Mouse (Mus musculus) adrenal gland, adult 8-10 months (tissue): ENCODE results near the gene Prss43. TPM values are rescaled to one million over a fixed set of nuclear protein-coding genes. Genes with fewer than 3 reads are reported as not detected.

ENCODE experiments used
- total RNA-seq, 4 experiments: library from RNA; stranded (reverse); gene quantifications; 2 replicates each; pipeline ENCODE4 v1.2.4; 2022

Prss43 gene
- total RNA-seq, 4 experiments from 2014 or later = not detected

Other genes with a start within 250 kb of the Prss43 start
- gene Nradd, start 202.2 kb upstream of the Prss43 start, total RNA-seq = 10 to 100 TPM; 15.5 to 19.1 (median 16.3) TPM
- 10 to 100 TPM in 2 of 4 experiments, 1 to 10 TPM in 2; 7.7 to 18.1 (median 13.1) TPM for gene Nbeal2, start 172.5 kb upstream of the Prss43 start, total RNA-seq
- 10 to 100 TPM; 62.7 to 77.9 (median 68.5) TPM for gene Ccdc12, start 170.2 kb upstream of the Prss43 start, total RNA-seq
- gene Myl3, start 84.8 kb upstream of the Prss43 start, total RNA-seq = under 1 TPM in 2 of 4 experiments, not detected in 2; 0.26 to 0.40 TPM
- gene Pth1r, start 79.5 kb upstream of the Prss43 start, total RNA-seq = 10 to 100 TPM in 1 of 4 experiments, 1 to 10 TPM in 3; 7.2 to 12.3 (median 9.3) TPM
- not detected for gene Prss42, start 28.5 kb upstream of the Prss43 start, total RNA-seq
- not detected for gene Prss44, start 12.7 kb upstream of the Prss43 start, total RNA-seq
- gene Prss45, start 7.9 kb downstream of the Prss43 start, total RNA-seq = under 1 TPM in 1 of 4 experiments, not detected in 3; 0.24 TPM
- gene Prss46, start 17.8 kb downstream of the Prss43 start, total RNA-seq = not detected
- gene Prss50, start 31.3 kb downstream of the Prss43 start, total RNA-seq = not detected
- gene Als2cl, start 53.2 kb downstream of the Prss43 start, total RNA-seq = 10 to 100 TPM; 16.4 to 43.7 (median 30.2) TPM
- 1 to 10 TPM; 2.3 to 7.5 (median 5.1) TPM for gene Tmie, start 53.4 kb downstream of the Prss43 start, total RNA-seq
- not detected for gene Fam240a, start 90.2 kb downstream of the Prss43 start, total RNA-seq
- under 1 TPM in 1 of 4 experiments, not detected in 3; 0.14 TPM for gene Tdgf1, start 119.5 kb downstream of the Prss43 start, total RNA-seq
- 10 to 100 TPM; 13.0 to 17.1 (median 14.1) TPM for gene Lrrc2, start 124.9 kb downstream of the Prss43 start, total RNA-seq
- 1 to 10 TPM; 2.5 to 4.6 (median 3.9) TPM for gene Rtp3, start 163.9 kb downstream of the Prss43 start, total RNA-seq
- 1 to 10 TPM in 3 of 4 experiments, under 1 TPM in 1; 0.87 to 3.2 (median 2.0) TPM for gene Ltf, start 192.6 kb downstream of the Prss43 start, total RNA-seq
- gene Ccrl2, start 230.8 kb downstream of the Prss43 start, total RNA-seq = 10 to 100 TPM in 2 of 4 experiments, 1 to 10 TPM in 2; 5.4 to 12.8 (median 9.8) TPM